Mouse (Mus musculus): ENCODE measurements around the gene Neurod2. TPM values are rescaled to one million over a fixed set of nuclear protein-coding genes. Genes with fewer than 3 reads are reported as not detected.

Neurod2 gene
- not detected for polyA plus RNA-seq (2012; fragmentation: generic; extraction: Trizol)

DNA sequence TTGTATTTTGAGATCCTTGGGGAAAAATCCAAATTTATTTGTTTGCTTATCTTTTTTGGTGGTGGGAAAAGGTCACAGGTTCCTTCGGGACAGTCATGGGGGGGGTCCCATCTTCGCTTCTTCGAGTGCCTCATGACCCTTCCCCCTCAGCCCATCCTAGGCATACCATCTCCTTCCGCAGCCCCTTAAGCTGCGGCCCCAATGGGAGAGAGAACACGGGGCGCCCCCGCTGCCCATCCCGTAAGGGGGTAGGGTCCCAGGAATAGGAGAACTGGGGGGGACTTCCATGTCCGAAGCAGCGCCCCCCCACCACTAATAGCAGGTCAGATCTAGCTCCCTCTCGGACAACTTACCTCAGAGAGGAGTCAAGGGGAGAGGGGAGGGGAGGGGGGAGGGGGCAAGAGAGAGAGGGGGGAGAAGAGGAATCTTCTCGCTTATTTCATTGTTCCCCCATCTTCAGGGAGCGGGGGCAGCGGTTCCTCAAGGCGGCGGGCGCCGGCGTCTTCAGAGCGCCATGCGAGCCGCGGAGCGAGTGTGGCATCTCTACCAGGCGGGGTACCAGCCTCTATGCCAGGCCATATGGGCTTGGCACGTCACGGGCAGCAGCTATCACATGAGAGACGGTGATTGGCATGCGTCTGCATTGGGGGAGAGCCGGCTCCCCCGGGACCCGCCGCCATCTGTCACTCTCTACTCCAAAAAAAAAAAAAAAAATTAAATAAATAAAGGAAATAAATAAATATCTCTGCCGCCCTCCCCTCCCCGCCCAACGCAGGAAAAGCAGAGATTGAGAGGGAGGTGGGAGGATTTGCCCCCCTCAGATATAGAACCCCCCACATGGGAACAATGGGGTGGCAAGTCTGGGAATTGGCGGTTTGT, at the start of gene Neurod2:
Gene Neurod2 (minus strand): TSS at position 568 of the 879 bp plus-strand sequence.

GRCm38 (mm10) chr11:98358161-98359083, 29.0 kb upstream of the Neurod2 start, which contains the start of gene Stard3:
Stard3 (plus strand) TSS chr11:98358368.

DNA sequence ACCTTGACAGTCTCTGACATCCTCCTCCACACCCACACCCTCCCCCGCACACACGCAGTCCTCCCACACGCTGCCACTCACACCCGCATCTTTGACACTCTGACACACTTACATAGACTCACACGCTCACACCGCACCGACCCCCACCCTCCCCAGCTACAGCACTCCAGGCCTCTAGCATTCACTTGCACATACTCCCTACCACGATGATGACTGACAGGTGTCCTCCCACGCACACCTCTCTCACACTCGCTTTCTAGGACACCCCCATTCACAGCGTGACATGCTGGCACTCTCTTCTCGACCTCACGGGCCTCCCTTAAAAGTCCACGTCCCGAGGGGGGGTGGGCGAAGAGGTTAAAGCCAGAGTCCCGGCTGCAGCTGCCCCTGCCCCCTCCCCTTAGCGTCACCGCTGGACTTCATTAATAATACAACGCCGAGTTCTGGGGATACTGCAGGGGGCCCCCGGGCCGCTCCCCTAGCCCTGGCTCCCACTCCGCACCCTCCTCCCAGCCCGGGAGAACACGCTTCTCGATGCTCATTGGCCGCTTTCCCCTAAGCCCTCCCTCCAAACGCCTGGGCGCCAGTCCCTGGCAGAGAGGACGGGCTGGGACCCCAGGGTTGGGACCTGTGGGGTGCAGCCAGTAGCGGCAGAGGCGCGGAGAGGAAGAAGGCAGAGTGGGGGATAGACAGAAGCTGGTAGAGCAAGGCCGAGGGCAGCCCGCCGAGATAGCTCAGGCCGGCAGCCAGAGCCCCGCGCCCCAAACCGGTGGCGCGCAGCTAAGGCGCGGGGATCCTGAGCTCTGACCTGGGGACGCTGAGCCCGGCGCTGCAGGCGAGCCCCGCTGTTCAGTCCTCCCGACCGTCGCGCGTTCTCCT, 18.9 kb upstream of the Neurod2 start, which contains the start of gene Ppp1r1b:
Gene Ppp1r1b (plus strand): TSS at position 322 of the 879 bp plus-strand sequence.

Other genes starting within 250 kb of the Neurod2 start
- gene Fbxl20, start 179.2 kb downstream of the Neurod2 start, polyA plus RNA-seq (2012; fragmentation: generic; extraction: Trizol): 10 to 100 TPM in 1 of 2 experiments, 1 to 10 TPM in 1; 1.4 to 13.1 TPM
- 10 to 100 TPM in 1 of 2 experiments, 1 to 10 TPM in 1; 7.6 to 18.8 TPM for gene Med1, start 136.4 kb downstream of the Neurod2 start, polyA plus RNA-seq (2012; fragmentation: generic; extraction: Trizol)
- gene Cdk12, start 126.6 kb downstream of the Neurod2 start, polyA plus RNA-seq (2012; fragmentation: generic; extraction: Trizol): 10 to 100 TPM in 1 of 2 experiments, 1 to 10 TPM in 1; 1.0 to 10.1 TPM
- gene Ppp1r1b, start 18.8 kb upstream of the Neurod2 start, polyA plus RNA-seq (2012; fragmentation: generic; extraction: Trizol): 10 to 100 TPM in 1 of 2 experiments, 1 to 10 TPM in 1; 1.1 to 17.9 TPM
- 10 to 100 TPM; 30.8 to 58.6 TPM for gene Stard3, start 28.7 kb upstream of the Neurod2 start, polyA plus RNA-seq (2012; fragmentation: generic; extraction: Trizol)
- gene Tcap, start 54.2 kb upstream of the Neurod2 start, polyA plus RNA-seq (2012; fragmentation: generic; extraction: Trizol): under 1 TPM; 0.04 to 0.47 TPM
- gene Pnmt, start 56.8 kb upstream of the Neurod2 start, polyA plus RNA-seq (2012; fragmentation: generic; extraction: Trizol): under 1 TPM in 1 of 2 experiments, not detected in 1; 0.04 TPM
- 10 to 100 TPM in 1 of 2 experiments, 1 to 10 TPM in 1; 5.7 to 12.6 TPM for gene Pgap3, start 70.8 kb upstream of the Neurod2 start, polyA plus RNA-seq (2012; fragmentation: generic; extraction: Trizol)
- gene Erbb2, start 82.8 kb upstream of the Neurod2 start, polyA plus RNA-seq (2012; fragmentation: generic; extraction: Trizol): 10 to 100 TPM; 14.9 to 36.2 TPM
- 100 to 1,000 TPM; 153 to 160 TPM for gene Mien1, start 109.3 kb upstream of the Neurod2 start, polyA plus RNA-seq (2012; fragmentation: generic; extraction: Trizol)
- gene Grb7, start 116.7 kb upstream of the Neurod2 start, polyA plus RNA-seq (2012; fragmentation: generic; extraction: Trizol): under 1 TPM in 1 of 2 experiments, not detected in 1; 0.06 TPM
- not detected for gene Ikzf3, start 216.4 kb upstream of the Neurod2 start, polyA plus RNA-seq (2012; fragmentation: generic; extraction: Trizol)
- gene Zpbp2, start 221.4 kb upstream of the Neurod2 start, polyA plus RNA-seq (2012; fragmentation: generic; extraction: Trizol): not detected